Mouse (Mus musculus): Measurements from ENCODE around the gene Tcp11. TPM values are rescaled to one million over a fixed set of nuclear protein-coding genes. Genes with fewer than 3 reads are reported as not detected.

Gene Tcp11
- total RNA-seq, 2 experiments from 2014 or later = 0.54 to 0.59 TPM

- intact Hi-C loops (cut with DNase I) = no loop called here
- no peak for DNase-seq (ENCODE audit: low spot score in 2 of 2)
Measured at GRCm38 (mm10) chr17:28021911-28022310, 58.5 kb downstream of the Tcp11 start.

GRCm38 (mm10) chr17:28019785-28020696 lies 60.4 kb downstream of the Tcp11 start:
- intact Hi-C loops (cut with DNase I) = no loop called here
- no peak for DNase-seq (ENCODE audit: low spot score in 2 of 2)

GRCm38 (mm10) chr17:28018776-28019175 lies 61.7 kb downstream of the Tcp11 start:
- no peak for DNase-seq (ENCODE audit: low spot score in 2 of 2)
- intact Hi-C loops (cut with DNase I) = no loop called here

GRCm38 (mm10) chr17:28018344-28018743 lies 62.1 kb downstream of the Tcp11 start:
- intact Hi-C loops (cut with DNase I) = no loop called here
- no peak for DNase-seq (ENCODE audit: low spot score in 2 of 2)

Other genes with a start within 250 kb of the Tcp11 start
- 10 to 100 TPM; 49.7 to 53.0 TPM for gene Snrpc, start 242.5 kb downstream of the Tcp11 start, total RNA-seq (2021)
- gene Uhrf1bp1, start 224.2 kb downstream of the Tcp11 start, total RNA-seq (2021) = 10 to 100 TPM; 15.7 to 24.8 TPM
- 10 to 100 TPM; 34.5 to 42.3 TPM for gene Anks1, start 171.3 kb downstream of the Tcp11 start, total RNA-seq (2021)
- 10 to 100 TPM; 47.2 to 47.7 TPM for gene Taf11, start 170.8 kb downstream of the Tcp11 start, total RNA-seq (2021)
- 1 to 10 TPM; 1.9 to 2.4 TPM for gene Scube3, start 61.5 kb upstream of the Tcp11 start, total RNA-seq (2021)
- 100 to 1,000 TPM; 102 to 116 TPM for gene Zfp523, start 96.5 kb upstream of the Tcp11 start, total RNA-seq (2021)
- gene Def6, start 127.1 kb upstream of the Tcp11 start, total RNA-seq (2021) = 1 to 10 TPM; 2.6 TPM
- 10 to 100 TPM; 28.7 to 30.2 TPM for gene Ppard, start 152.1 kb upstream of the Tcp11 start, total RNA-seq (2021)
- 10 to 100 TPM; 21.6 to 29.5 TPM for gene Fance, start 232.9 kb upstream of the Tcp11 start, total RNA-seq (2021)
- gene Rpl10a, start 247.8 kb upstream of the Tcp11 start, total RNA-seq (2021) = 100 to 1,000 TPM; 289 to 354 TPM

All from left cerebral cortex, postnatal 36 days (tissue).